Mouse (Mus musculus) brain, embryonic 18.5 days (tissue): ENCODE data around the gene H2-T23.

Experiments
- DNase-seq: peaks from one replicate; pipeline ENCODE4 v3.0.0-alpha.2; 2012; ENCODE audit warnings: low read depth, low spot score

The H2-T23 gene

DNA sequence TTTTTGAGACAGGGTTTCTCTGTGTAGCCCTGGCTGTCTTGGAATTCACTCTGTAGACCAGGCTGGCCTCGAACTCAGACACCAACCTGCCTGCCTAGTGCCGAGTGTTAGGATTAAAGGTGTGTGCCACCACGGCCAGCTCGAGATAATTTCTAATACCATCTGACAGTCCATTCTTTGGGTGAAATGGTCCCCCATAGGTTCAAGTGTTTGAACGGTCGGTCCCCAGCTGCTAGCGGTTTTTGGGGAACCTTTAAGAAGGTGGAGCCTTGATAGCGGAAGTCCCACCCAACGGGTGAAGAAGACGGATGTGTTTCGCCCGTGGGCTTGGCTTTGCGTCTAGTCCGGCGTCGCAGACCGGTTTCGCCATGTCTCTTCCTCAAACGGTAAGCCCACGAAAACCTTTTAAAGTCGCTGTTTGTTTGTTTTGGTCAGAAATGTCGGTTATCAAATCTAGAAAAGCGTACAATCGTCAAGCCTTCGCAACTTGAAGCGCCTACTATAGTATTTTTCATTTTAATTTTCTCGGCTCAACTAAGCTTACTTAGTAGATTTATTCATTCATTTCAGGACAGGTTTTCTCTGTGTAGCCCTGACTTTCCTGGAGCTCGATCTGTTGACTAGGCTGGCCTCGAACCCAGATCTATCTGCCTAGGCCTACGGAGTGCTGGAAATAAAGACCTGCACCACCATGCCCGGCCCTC, 38.3 kb downstream of the H2-T23 start:
- DNase-seq, result peak; percentile 78

DNA sequence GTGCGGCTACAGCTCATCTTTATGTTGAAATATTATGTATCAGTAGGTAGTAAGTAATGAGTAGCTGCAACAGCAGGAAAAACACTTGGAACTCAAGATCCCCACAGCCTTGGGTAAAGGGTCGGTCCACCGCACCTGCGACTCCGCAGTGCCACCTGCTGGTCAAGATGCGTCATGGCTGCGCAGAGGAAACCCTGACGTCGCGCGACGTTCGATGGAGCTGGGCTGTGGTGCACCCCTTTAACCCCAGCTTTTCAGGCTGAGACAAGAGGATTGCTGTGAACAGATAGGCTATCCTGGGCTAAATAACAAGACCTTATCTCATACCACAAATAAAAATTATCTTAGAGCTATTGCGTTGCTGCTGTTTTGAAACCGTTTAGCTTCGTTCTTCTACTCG, 39.0 kb downstream of the H2-T23 start:
- peak; percentile 55 for DNase-seq

DNA sequence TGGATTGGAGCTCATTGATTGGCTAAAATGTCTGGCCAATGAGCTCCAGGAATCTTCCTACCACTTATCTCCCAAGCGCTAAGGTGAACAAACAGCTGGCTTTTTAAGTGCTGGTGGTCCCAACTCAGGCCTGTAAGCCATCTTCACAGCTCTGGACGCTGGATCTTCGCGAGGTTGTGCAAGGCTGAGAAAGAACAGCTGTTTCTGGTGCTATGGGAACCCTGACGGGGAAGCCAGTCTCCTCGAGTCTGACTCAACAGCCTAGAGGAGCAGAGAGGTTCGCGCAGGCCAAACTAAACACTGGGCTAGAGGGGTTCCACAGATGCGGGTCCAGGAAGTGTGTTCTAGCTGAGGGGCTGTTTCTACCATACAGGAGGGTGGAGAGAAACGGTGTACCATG, 40.9 kb downstream of the H2-T23 start:
- DNase-seq, result no peak

DNA sequence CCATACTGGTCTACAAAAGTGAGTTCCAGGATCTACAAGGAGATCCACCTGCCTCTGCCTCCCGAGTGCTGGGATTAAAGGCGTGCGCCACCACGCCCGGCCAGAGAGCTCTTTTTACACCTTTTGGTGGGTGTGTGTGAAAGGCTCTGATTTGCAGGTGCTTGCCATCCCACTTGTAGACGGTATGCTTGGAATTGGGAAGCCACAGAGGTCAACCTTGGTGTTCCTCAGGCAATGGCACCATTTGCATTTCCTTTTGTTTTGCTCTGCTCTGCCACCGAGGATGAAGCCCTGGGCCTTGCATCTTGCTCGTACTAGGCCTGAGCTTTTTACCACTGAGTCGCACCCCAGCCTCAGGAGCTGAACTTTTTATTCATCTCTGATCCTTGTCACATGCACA, 50.9 kb downstream of the H2-T23 start:
- no peak for DNase-seq

DNA sequence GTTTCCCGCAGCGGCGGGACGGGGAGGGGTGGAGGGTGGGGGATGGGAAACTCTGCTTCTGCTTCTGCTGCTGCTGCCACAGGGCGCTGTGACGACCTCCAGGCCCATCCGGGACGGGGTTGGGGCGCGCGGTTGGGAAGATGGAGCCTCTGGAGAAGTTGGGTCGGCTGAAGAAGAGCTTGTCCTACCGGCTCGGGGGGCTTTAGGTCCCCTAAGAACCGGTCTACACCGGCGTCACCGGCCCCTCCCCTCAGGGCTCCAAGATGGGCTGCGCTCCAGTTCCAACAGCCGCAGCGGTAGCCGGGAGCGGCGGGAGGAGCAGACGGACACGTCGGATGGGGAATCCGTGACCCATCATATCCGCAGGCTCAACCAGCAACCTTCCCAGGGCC, 52.3 kb downstream of the H2-T23 start:
- no peak for DNase-seq
